Mouse (Mus musculus): ENCODE results near the gene Cox5a. TPM values are rescaled to one million over a fixed set of nuclear protein-coding genes. Genes with fewer than 3 reads are reported as not detected.

Cox5a gene
- polyA plus RNA-seq, 1 experiment from 2014 or later: 1,689 TPM

- Histone ChIP-seq H3K27me3 (ENCODE audit: control insufficient read depth, insufficient read depth, low read length) (no peaks in the 10 kb centered on the region), H3K36me3 (ENCODE audit: control insufficient read depth, insufficient read depth, low read length) (no peaks in the 10 kb centered on the region), H3K4me3 (ENCODE audit: control insufficient read depth in 1 of 2, insufficient read depth in 1 of 2, low read depth in 1 of 2, low read length in 2 of 2) (peak overlapping the region; percentile 64 to 97; a peak in 3 of 4 replicates), H3K9me3 (ENCODE audit: control insufficient read depth, low read length) (no peaks in the 10 kb centered on the region), H3K4me2 (ENCODE audit: low read length) (peak overlapping the region; percentile 95), H3K4me1 (ENCODE audit: control insufficient read depth in 2 of 2, insufficient read depth in 2 of 2, low read length in 2 of 2) (peaks cover 11 to 33% of the 10 kb centered on the region in 2 experiments), H3K9ac (ENCODE audit: low read length) (peak overlapping the region; percentile 73), H3K27ac (replicated peaks in 1 of 2; ENCODE audit: control insufficient read depth in 1 of 2, insufficient read depth in 1 of 2, low read depth in 2 of 2, low read length in 2 of 2) (no peak overlapping the region)
- 78% methylated on average over 13 of the region's 13 CpGs for WGBS
- ATAC-seq (ENCODE audit: insufficient number of reproducible peaks, insufficient read depth, low FRiP score, low read depth): no peak
Measured at GRCm38 (mm10) chr9:57561711-57562099, 40.6 kb downstream of the Cox5a start.

GRCm38 (mm10) chr9:57562896-57563372 is 41.9 kb downstream of the Cox5a start:
- whole genome bisulfite sequencing: 55% methylated on average over 4 of the region's 4 CpGs
- no peak for ATAC-seq (ENCODE audit: insufficient number of reproducible peaks, insufficient read depth, low FRiP score, low read depth)
- H3K4me1 ChIP-seq (ENCODE audit: control insufficient read depth in 2 of 2, insufficient read depth in 2 of 2, low read length in 2 of 2): peaks cover 11 to 33% of the 10 kb centered on the region in 2 experiments
- H3K36me3 ChIP-seq (ENCODE audit: control insufficient read depth, insufficient read depth, low read length): peaks cover 3% of the 10 kb centered on the region; the same call in 1 of the 2 replicates
- H3K4me2 ChIP-seq (ENCODE audit: low read length): peak overlapping the region; percentile 36; the same call in 1 of the 2 replicates
- H3K9ac ChIP-seq (ENCODE audit: low read length): peak overlapping the region; percentile 46; the same call in 1 of the 2 replicates
- H3K4me3 ChIP-seq (ENCODE audit: control insufficient read depth in 1 of 2, insufficient read depth in 1 of 2, low read depth in 1 of 2, low read length in 2 of 2): no peak overlapping the region
- H3K27me3 ChIP-seq (ENCODE audit: control insufficient read depth, insufficient read depth, low read length): no peaks in the 10 kb centered on the region
- H3K27ac ChIP-seq (replicated peaks in 1 of 2; ENCODE audit: control insufficient read depth in 1 of 2, insufficient read depth in 1 of 2, low read depth in 2 of 2, low read length in 2 of 2): peak overlapping the region; percentile 44 to 51; a peak in 3 of 4 replicates
- H3K9me3 ChIP-seq (ENCODE audit: control insufficient read depth, low read length): no peaks in the 10 kb centered on the region

DNA sequence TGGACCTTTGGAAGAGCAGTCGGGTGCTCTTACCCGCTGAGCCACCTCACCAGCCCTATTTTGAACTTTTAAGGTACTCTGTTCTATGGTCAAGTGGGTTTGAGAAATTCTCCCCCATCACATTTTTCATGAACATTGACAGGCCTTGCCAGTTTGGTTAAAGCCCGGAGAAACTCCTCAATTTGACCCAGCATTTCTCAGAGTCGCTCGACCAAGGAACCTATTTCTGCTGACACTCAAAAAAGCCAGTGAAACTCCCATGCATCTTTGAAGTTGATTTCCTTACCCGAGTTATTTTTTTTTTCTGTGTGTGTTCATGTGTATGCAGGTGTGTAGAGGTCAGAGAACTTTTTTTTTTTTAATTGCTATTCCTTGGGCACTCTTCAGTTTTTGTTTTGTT is 43.5 kb downstream of the Cox5a start:
- Histone ChIP-seq H3K27me3 (ENCODE audit: control insufficient read depth, insufficient read depth, low read length) (no peaks in the 10 kb centered on the region), H3K9me3 (ENCODE audit: control insufficient read depth, low read length) (no peaks in the 10 kb centered on the region), H3K9ac (ENCODE audit: low read length) (no peak overlapping the region), H3K4me3 (ENCODE audit: control insufficient read depth in 1 of 2, insufficient read depth in 1 of 2, low read depth in 1 of 2, low read length in 2 of 2) (no peak overlapping the region), H3K36me3 (ENCODE audit: control insufficient read depth, insufficient read depth, low read length) (peaks cover 17% of the 10 kb centered on the region), H3K27ac (replicated peaks in 1 of 2; ENCODE audit: control insufficient read depth in 1 of 2, insufficient read depth in 1 of 2, low read depth in 2 of 2, low read length in 2 of 2) (no peak overlapping the region), H3K4me2 (ENCODE audit: low read length) (no peak overlapping the region), H3K4me1 (ENCODE audit: control insufficient read depth in 2 of 2, insufficient read depth in 2 of 2, low read length in 2 of 2) (peaks cover 11 to 33% of the 10 kb centered on the region in 2 experiments)
- no peak for ATAC-seq (ENCODE audit: insufficient number of reproducible peaks, insufficient read depth, low FRiP score, low read depth)
- 89% methylated on average over 6 of the region's 6 CpGs for WGBS

GRCm38 (mm10) chr9:57565741-57566221 is 44.7 kb downstream of the Cox5a start:
- Histone ChIP-seq H3K4me1 (ENCODE audit: control insufficient read depth in 2 of 2, insufficient read depth in 2 of 2, low read length in 2 of 2) (peaks cover 11 to 28% of the 10 kb centered on the region in 2 experiments), H3K4me3 (ENCODE audit: control insufficient read depth in 1 of 2, insufficient read depth in 1 of 2, low read depth in 1 of 2, low read length in 2 of 2) (no peak overlapping the region), H3K9me3 (ENCODE audit: control insufficient read depth, low read length) (no peaks in the 10 kb centered on the region), H3K9ac (ENCODE audit: low read length) (0 out of 2 replicates have a peak overlapping the region, but pooled peaks have one; percentile 8), H3K27ac (replicated peaks in 1 of 2; ENCODE audit: control insufficient read depth in 1 of 2, insufficient read depth in 1 of 2, low read depth in 2 of 2, low read length in 2 of 2) (peak overlapping the region in 1 of 2 experiments; percentile 30; a peak in 1 of 4 replicates), H3K27me3 (ENCODE audit: control insufficient read depth, insufficient read depth, low read length) (no peaks in the 10 kb centered on the region), H3K4me2 (ENCODE audit: low read length) (no peak overlapping the region), H3K36me3 (ENCODE audit: control insufficient read depth, insufficient read depth, low read length) (peaks cover 17% of the 10 kb centered on the region)
- no peak for ATAC-seq (ENCODE audit: insufficient number of reproducible peaks, insufficient read depth, low FRiP score, low read depth)
- WGBS: 40% methylated on average over 10 of the region's 10 CpGs

DNA sequence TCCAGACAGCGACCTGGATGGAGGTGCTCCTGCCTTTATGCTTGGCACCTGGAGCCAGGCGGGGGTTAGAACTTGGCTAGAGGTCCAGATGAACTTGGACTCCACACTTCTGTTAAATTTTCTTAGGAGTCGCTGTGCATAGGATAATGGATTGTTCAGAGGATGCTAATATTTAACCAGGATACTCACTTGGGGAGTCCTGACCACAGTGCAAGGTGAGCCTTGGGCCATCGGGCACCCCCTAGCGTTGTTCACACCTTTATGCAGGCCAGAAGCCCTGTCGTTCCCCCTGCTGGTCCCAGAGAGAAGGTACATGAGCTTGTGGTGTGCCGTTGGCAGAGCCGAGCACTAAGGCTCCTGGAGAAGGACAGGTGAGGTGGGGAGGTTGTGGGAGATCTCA is 45.8 kb downstream of the Cox5a start:
- no peak for ATAC-seq (ENCODE audit: insufficient number of reproducible peaks, insufficient read depth, low FRiP score, low read depth)
- WGBS: 57% methylated on average over 8 of the region's 8 CpGs
- peaks cover 17% of the 10 kb centered on the region for H3K36me3 ChIP-seq (ENCODE audit: control insufficient read depth, insufficient read depth, low read length)
- H3K9me3 ChIP-seq (ENCODE audit: control insufficient read depth, low read length): no peaks in the 10 kb centered on the region
- H3K9ac ChIP-seq (ENCODE audit: low read length): no peak overlapping the region
- no peak overlapping the region for H3K4me2 ChIP-seq (ENCODE audit: low read length)
- H3K27me3 ChIP-seq (ENCODE audit: control insufficient read depth, insufficient read depth, low read length): no peaks in the 10 kb centered on the region
- H3K27ac ChIP-seq (replicated peaks in 1 of 2; ENCODE audit: control insufficient read depth in 1 of 2, insufficient read depth in 1 of 2, low read depth in 2 of 2, low read length in 2 of 2): no peak overlapping the region
- H3K4me3 ChIP-seq (ENCODE audit: control insufficient read depth in 1 of 2, insufficient read depth in 1 of 2, low read depth in 1 of 2, low read length in 2 of 2): no peak overlapping the region
- H3K4me1 ChIP-seq (ENCODE audit: control insufficient read depth in 2 of 2, insufficient read depth in 2 of 2, low read length in 2 of 2): peaks cover 8 to 21% of the 10 kb centered on the region in 2 experiments

DNA sequence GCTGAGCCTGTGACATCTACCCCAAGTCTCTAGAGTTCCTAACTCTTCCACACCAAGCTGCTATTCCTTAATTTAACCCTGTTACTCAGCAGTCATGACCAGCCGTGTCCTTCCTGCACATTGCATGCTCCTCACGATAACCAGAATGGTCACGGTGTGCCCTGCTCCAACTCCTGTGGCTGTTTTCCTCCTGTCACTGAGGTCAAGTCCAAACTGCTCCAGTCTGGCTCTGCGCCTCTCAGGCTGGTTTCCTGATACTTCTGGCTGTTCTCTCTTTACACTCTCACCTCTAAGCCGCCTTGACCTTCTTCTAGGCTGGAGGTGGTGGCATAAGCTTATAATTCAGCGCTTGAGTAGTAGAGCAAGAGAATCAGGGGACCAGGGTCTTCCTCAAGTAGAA is 47.4 kb downstream of the Cox5a start:
- ATAC-seq (ENCODE audit: insufficient number of reproducible peaks, insufficient read depth, low FRiP score, low read depth): no peak

DNA sequence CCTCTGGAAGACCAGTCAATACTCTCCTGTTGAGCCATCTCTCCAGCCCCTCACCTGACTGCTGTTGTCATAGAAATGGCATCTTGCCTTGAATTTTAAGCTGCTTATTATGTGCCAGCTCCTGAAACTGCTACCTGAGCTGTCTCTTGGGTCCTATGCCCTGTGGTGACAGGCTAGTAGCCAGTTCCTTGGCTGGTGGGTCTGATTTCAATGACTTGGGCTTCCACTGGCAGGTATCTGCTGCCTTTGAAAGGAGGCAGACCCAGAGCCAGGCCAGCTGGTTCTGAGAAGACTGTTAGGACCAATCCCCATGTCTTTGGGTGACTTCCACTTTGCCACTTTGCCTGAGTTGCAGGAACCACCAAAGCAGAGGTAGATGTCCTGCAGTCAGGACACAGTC is 53.3 kb downstream of the Cox5a start:
- H3K27ac ChIP-seq (replicated peaks in 1 of 2; ENCODE audit: control insufficient read depth in 1 of 2, insufficient read depth in 1 of 2, low read depth in 2 of 2, low read length in 2 of 2): no peak overlapping the region
- no peaks in the 10 kb centered on the region for H3K27me3 ChIP-seq (ENCODE audit: control insufficient read depth, insufficient read depth, low read length)
- H3K4me1 ChIP-seq (ENCODE audit: control insufficient read depth in 2 of 2, insufficient read depth in 2 of 2, low read length in 2 of 2): peaks cover 0 to 2% of the 10 kb centered on the region in 2 experiments; a peak in 1 of 4 replicates
- H3K4me2 ChIP-seq (ENCODE audit: low read length): no peak overlapping the region
- no peak overlapping the region for H3K4me3 ChIP-seq (ENCODE audit: control insufficient read depth in 1 of 2, insufficient read depth in 1 of 2, low read depth in 1 of 2, low read length in 2 of 2)
- no peak overlapping the region for H3K9ac ChIP-seq (ENCODE audit: low read length)
- no peaks in the 10 kb centered on the region for H3K9me3 ChIP-seq (ENCODE audit: control insufficient read depth, low read length)
- H3K36me3 ChIP-seq (ENCODE audit: control insufficient read depth, insufficient read depth, low read length): peaks cover 24% of the 10 kb centered on the region
- ATAC-seq (ENCODE audit: insufficient number of reproducible peaks, insufficient read depth, low FRiP score, low read depth): no peak

More for the DNA sequence above, 47.4 kb downstream of the Cox5a start:
- 83% methylated on average over 6 of the region's 6 CpGs for WGBS
- H3K27ac ChIP-seq (replicated peaks in 1 of 2; ENCODE audit: control insufficient read depth in 1 of 2, insufficient read depth in 1 of 2, low read depth in 2 of 2, low read length in 2 of 2): no peak overlapping the region
- H3K9ac ChIP-seq (ENCODE audit: low read length): no peak overlapping the region
- H3K4me2 ChIP-seq (ENCODE audit: low read length): no peak overlapping the region
- H3K4me3 ChIP-seq (ENCODE audit: control insufficient read depth in 1 of 2, insufficient read depth in 1 of 2, low read depth in 1 of 2, low read length in 2 of 2): no peak overlapping the region
- H3K36me3 ChIP-seq (ENCODE audit: control insufficient read depth, insufficient read depth, low read length): peaks cover 17% of the 10 kb centered on the region
- H3K4me1 ChIP-seq (ENCODE audit: control insufficient read depth in 2 of 2, insufficient read depth in 2 of 2, low read length in 2 of 2): peaks cover 5 to 8% of the 10 kb centered on the region in 2 experiments; a peak in 3 of 4 replicates
- H3K27me3 ChIP-seq (ENCODE audit: control insufficient read depth, insufficient read depth, low read length): no peaks in the 10 kb centered on the region
- H3K9me3 ChIP-seq (ENCODE audit: control insufficient read depth, low read length): no peaks in the 10 kb centered on the region

DNA sequence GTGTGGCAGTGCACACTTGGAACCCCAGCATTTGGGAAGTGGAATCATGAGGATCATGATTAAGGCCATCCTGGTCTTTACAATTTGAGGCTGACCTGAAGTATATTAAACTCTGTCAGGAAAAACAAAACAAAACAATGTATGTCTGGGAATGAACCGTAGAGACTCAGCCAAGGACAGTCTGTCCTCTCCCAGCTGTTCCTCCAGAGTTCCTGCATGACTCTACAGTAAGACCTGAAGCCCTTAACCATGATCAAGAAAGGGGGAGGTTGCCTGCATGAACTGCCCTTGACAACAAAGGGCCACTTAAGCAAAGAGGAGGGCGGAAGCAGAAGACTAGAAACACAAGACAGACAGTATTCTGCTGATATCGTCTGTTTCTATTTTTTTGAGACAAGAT is 54.5 kb downstream of the Cox5a start:
- no peak for ATAC-seq (ENCODE audit: insufficient number of reproducible peaks, insufficient read depth, low FRiP score, low read depth)
- H3K4me3 ChIP-seq (ENCODE audit: control insufficient read depth in 1 of 2, insufficient read depth in 1 of 2, low read depth in 1 of 2, low read length in 2 of 2): no peak overlapping the region
- peaks cover 0 to 2% of the 10 kb centered on the region in 2 experiments; a peak in 1 of 4 replicates for H3K4me1 ChIP-seq (ENCODE audit: control insufficient read depth in 2 of 2, insufficient read depth in 2 of 2, low read length in 2 of 2)
- WGBS: 74% methylated on average over 3 of the region's 3 CpGs
- no peaks in the 10 kb centered on the region for H3K27me3 ChIP-seq (ENCODE audit: control insufficient read depth, insufficient read depth, low read length)
- H3K27ac ChIP-seq (replicated peaks in 1 of 2; ENCODE audit: control insufficient read depth in 1 of 2, insufficient read depth in 1 of 2, low read depth in 2 of 2, low read length in 2 of 2): no peak overlapping the region
- no peak overlapping the region for H3K4me2 ChIP-seq (ENCODE audit: low read length)
- peaks cover 36% of the 10 kb centered on the region for H3K36me3 ChIP-seq (ENCODE audit: control insufficient read depth, insufficient read depth, low read length)
- no peaks in the 10 kb centered on the region for H3K9me3 ChIP-seq (ENCODE audit: control insufficient read depth, low read length)
- no peak overlapping the region for H3K9ac ChIP-seq (ENCODE audit: low read length)
